In the genomic region with DNA sequence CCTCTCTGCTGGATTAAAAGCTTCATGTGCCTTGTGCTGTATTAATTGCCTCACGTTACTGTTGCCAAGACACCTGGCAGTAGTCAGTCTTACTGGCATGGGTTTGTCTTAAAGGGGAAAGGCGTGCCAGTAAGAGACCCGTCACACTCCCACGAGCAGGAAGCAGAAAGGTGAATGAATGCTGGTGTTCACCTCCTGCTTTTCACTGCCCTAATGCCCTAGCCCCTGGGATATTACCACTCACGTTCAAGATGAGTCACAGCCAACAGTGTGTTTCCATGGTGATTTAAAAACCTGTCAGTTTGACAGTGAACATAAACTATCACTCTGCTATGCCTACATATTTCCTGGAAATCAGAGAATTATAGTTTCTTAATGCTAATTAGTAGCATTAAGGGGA, we compare ENCODE assay signal across 22 mouse cellular contexts. TPM values are rescaled to one million over a fixed set of nuclear protein-coding genes. Genes with fewer than 3 reads are reported as not detected.
"Had no signal": no experiment of that assay in that cellular context is flagged by ENCODE, and none has a peak within 500 bp of the region (broad histone marks: within the 10 kb centered on the region; RNA-seq: fewer than 3 reads in every experiment).

No protein-coding gene starts in this region.

- H3K4me3 ChIP-seq: intestine, embryonic 15.5 days; limb, embryonic 12.5 days; liver, embryonic 13.5 days; lung, embryonic 15.5 days; megakaryocyte, embryonic 14.5 days; midbrain, embryonic 15.5 days; neural tube, embryonic 13.5 days had no signal

- H3K4me1 ChIP-seq: intestine, embryonic 15.5 days had no signal

- H3K27ac ChIP-seq: intestine, embryonic 15.5 days; limb, embryonic 12.5 days; liver, embryonic 13.5 days; lung, embryonic 15.5 days; macrophage; midbrain, embryonic 15.5 days; neural tube, embryonic 13.5 days had no signal

- H3K27me3 ChIP-seq: intestine, embryonic 15.5 days; limb, embryonic 12.5 days; liver, embryonic 13.5 days; lung, embryonic 15.5 days; megakaryocyte, embryonic 14.5 days; midbrain, embryonic 15.5 days; neural tube, embryonic 13.5 days had no signal

- DNase-seq: kidney, adult 18-20 months; layer of hippocampus, adult 9-11 months; liver; liver, embryonic 13.5 days; liver, postnatal 0 days; lung, postnatal 14 days; retina, postnatal 1 day; right cerebral cortex, postnatal 4 days; spleen, adult 18-20 months; thymus, adult 18-20 months; thymus, postnatal 25 days had no signal

RNA-seq across cellular contexts. Expression of a gene that starts 34.6 kb away (rescaled TPM):
- total RNA-seq: left cerebral cortex, postnatal 36 days; monocyte, adult 5-6 weeks had no signal
- polyA plus RNA-seq: limb, embryonic 12.5 days; liver, embryonic 13.5 days; macrophage; midbrain, embryonic 15.5 days; neural tube, embryonic 13.5 days; stomach, embryonic 14.5 days had no signal

RNA-seq across cellular contexts. Expression of a gene that starts 46.6 kb away (rescaled TPM):
- total RNA-seq: monocyte, adult 5-6 weeks had no signal
- polyA plus RNA-seq: limb, embryonic 12.5 days; macrophage; midbrain, embryonic 11.5 days had no signal
